Mouse (Mus musculus): ENCODE measurements at regions not wholly inside any gene's neighbourhood (a gene's known extent, or its start where the extent isn't known, plus 50 kb on each side); places are given as distances from the start of the nearest gene placed in this dataset.

- no peak overlapping the region for H3K27ac ChIP-seq
- no peak overlapping the region for H3K4me2 ChIP-seq (replicated peaks)
- 60% methylated on average over 2 of the region's 2 CpGs for WGBS
- no peaks in the 10 kb centered on the region for H3K4me1 ChIP-seq (replicated peaks)
- H3K9me3 ChIP-seq = no peaks in the 10 kb centered on the region
- no peaks in the 10 kb centered on the region for H3K36me3 ChIP-seq
- no peaks in the 10 kb centered on the region for H3K27me3 ChIP-seq (replicated peaks)
- H3K9ac ChIP-seq = no peak overlapping the region
- H3K4me3 ChIP-seq (replicated peaks) = no peak overlapping the region
- ATAC-seq = no peak
These were observed 202.0 kb downstream of the Vgll3 start for GRCm38 (mm10) chr16:66017040-66017439.

- Histone ChIP-seq H3K9ac (no peak overlapping the region), H3K27ac (no peak overlapping the region)
These were observed 208.3 kb downstream of the Vgll3 start for GRCm38 (mm10) chr16:66023397-66023796.

More at GRCm38 (mm10) chr16:66023397-66023796, 208.3 kb downstream of the Vgll3 start:
- ATAC-seq = peak; percentile 74
- no peak overlapping the region for H3K4me3 ChIP-seq (replicated peaks)
- H3K9me3 ChIP-seq = no peaks in the 10 kb centered on the region
- H3K4me1 ChIP-seq (replicated peaks) = no peaks in the 10 kb centered on the region
- 37% methylated on average over 2 of the region's 2 CpGs for WGBS
- no peaks in the 10 kb centered on the region for H3K36me3 ChIP-seq
- no peaks in the 10 kb centered on the region for H3K27me3 ChIP-seq (replicated peaks)
- H3K4me2 ChIP-seq (replicated peaks) = no peak overlapping the region
